Mouse (Mus musculus): ENCODE results near the gene Lpcat2. TPM values are rescaled to one million over a fixed set of nuclear protein-coding genes. Genes with fewer than 3 reads are reported as not detected.

The Lpcat2 gene
- polyA plus RNA-seq, 1 experiment from 2014 or later = 5.0 TPM

DNA sequence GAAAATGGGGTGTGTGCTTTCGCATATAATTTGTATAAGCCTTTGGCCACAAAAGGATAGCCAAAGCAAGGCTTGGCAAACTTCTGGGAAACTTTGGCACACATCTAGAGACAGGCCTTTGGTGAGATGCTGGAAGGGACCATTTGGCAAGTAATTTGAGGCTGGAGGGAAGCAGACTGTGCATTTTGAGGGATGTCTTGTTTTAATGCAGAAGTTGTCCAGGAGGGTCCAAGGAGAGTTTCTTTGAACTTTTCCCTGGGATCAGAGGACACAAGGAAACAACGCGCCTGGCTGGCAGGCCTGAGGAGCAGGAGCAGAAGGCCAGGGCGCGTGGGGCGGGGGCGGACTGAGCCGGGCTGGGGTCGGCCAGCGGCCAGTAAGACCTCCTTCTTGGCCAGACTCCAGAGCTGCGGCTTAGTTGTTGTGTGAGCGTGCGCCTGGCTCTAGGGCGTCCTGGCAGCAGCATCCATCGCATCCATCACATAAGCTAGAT lies 26.8 kb upstream of the Lpcat2 start:
- Histone ChIP-seq H3K4me2 (ENCODE audit: low read depth, low read length) (no peak overlapping the region), H3K9ac (ENCODE audit: low read depth, low read length) (no peak overlapping the region), H3K27me3 (ENCODE audit: control insufficient read depth, insufficient read depth, low read depth, low read length) (peaks cover 5% of the 10 kb centered on the region), H3K9me3 (replicated peaks; ENCODE audit: control insufficient read depth, low read length) (no peaks in the 10 kb centered on the region), H3K4me1 (ENCODE audit: control insufficient read depth, low read depth, low read length) (no peaks in the 10 kb centered on the region), H3K4me3 (ENCODE audit: low read depth, low read length) (no peak overlapping the region), H3K36me3 (ENCODE audit: control insufficient read depth, insufficient read depth) (no peaks in the 10 kb centered on the region), H3K27ac (ENCODE audit: low read length) (no peak overlapping the region)
- no peak for ATAC-seq (ENCODE audit: low read depth)
- WGBS (ENCODE audit: insufficient replicate concordance) = 47% methylated on average over 15 of the region's 15 CpGs

- no peak for ATAC-seq (ENCODE audit: low read depth)
- Histone ChIP-seq H3K4me3 (ENCODE audit: low read depth, low read length) (no peak overlapping the region), H3K9me3 (replicated peaks; ENCODE audit: control insufficient read depth, low read length) (no peaks in the 10 kb centered on the region), H3K4me1 (ENCODE audit: control insufficient read depth, low read depth, low read length) (no peaks in the 10 kb centered on the region), H3K4me2 (ENCODE audit: low read depth, low read length) (no peak overlapping the region), H3K36me3 (ENCODE audit: control insufficient read depth, insufficient read depth) (no peaks in the 10 kb centered on the region), H3K27me3 (ENCODE audit: control insufficient read depth, insufficient read depth, low read depth, low read length) (no peaks in the 10 kb centered on the region; the same call in 1 of the 2 replicates), H3K27ac (ENCODE audit: low read length) (no peak overlapping the region), H3K9ac (ENCODE audit: low read depth, low read length) (no peak overlapping the region)
- WGBS (ENCODE audit: insufficient replicate concordance) = 26% methylated on average over 5 of the region's 5 CpGs
These were observed 20.9 kb upstream of the Lpcat2 start for GRCm38 (mm10) chr8:92834065-92834731.

DNA sequence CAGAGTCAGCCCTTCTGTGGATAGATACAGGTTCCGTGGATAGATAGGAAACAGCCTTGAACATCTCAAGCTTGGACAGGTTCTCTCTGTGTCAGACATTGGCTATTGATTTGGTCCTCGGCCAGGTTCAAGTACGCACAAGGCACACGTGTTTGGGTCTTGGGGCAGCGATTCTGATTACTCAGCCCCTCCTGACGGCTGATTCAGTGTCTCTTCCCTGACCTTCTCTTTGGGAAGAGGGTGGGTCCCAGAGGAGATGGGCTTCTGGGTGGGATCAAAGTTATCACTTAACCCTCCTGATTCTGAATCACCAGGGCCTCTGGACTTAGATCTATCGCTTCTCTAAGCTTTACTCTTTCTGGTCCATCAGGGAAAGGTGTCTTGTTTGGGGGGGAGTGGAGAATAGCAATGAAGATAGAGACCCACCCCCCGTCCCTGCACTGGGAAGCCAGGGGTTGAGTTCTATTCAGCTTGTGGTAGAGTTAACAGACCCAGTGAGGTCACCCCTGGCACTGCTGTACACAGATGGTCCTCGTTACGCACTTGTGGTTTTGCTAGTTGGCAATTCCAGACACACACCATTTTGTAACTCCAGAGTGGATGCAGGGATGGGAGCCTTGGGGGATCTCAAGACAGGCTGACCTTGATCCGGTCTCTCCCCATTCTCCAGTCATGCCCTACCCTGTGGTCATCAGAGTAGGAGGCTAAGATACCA lies 20.2 kb upstream of the Lpcat2 start:
- 67% methylated on average over 11 of the region's 11 CpGs for WGBS (ENCODE audit: insufficient replicate concordance)
- no peak overlapping the region for H3K27ac ChIP-seq (ENCODE audit: low read length)
- H3K27me3 ChIP-seq (ENCODE audit: control insufficient read depth, insufficient read depth, low read depth, low read length) = no peaks in the 10 kb centered on the region
- H3K4me2 ChIP-seq (ENCODE audit: low read depth, low read length) = no peak overlapping the region
- no peaks in the 10 kb centered on the region for H3K9me3 ChIP-seq (replicated peaks; ENCODE audit: control insufficient read depth, low read length)
- ATAC-seq (ENCODE audit: low read depth) = no peak
- no peaks in the 10 kb centered on the region for H3K4me1 ChIP-seq (ENCODE audit: control insufficient read depth, low read depth, low read length)
- no peaks in the 10 kb centered on the region for H3K36me3 ChIP-seq (ENCODE audit: control insufficient read depth, insufficient read depth)
- H3K9ac ChIP-seq (ENCODE audit: low read depth, low read length) = no peak overlapping the region
- no peak overlapping the region for H3K4me3 ChIP-seq (ENCODE audit: low read depth, low read length)

DNA sequence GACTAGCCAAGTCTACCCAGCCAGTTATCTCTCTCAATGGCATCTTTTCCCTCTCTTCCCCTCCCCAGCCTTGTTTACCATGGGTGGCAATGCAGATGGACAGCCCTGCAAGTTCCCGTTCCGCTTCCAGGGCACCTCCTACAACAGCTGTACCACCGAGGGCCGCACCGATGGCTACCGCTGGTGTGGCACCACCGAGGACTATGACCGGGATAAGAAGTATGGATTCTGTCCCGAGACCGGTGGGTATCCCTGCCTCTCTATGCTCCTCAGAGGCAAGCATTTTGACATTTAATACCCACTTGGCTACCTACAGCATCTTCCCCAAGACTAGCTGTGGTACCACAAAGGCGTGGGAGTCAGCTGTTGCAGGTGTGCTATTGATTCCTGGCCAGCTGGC lies 19.2 kb upstream of the Lpcat2 start:
- no peak overlapping the region for H3K27ac ChIP-seq (ENCODE audit: low read length)
- H3K4me3 ChIP-seq (ENCODE audit: low read depth, low read length) = no peak overlapping the region
- H3K4me2 ChIP-seq (ENCODE audit: low read depth, low read length) = no peak overlapping the region
- no peaks in the 10 kb centered on the region for H3K36me3 ChIP-seq (ENCODE audit: control insufficient read depth, insufficient read depth)
- ATAC-seq (ENCODE audit: low read depth) = no peak
- H3K9me3 ChIP-seq (replicated peaks; ENCODE audit: control insufficient read depth, low read length) = no peaks in the 10 kb centered on the region
- no peak overlapping the region for H3K9ac ChIP-seq (ENCODE audit: low read depth, low read length)
- H3K27me3 ChIP-seq (ENCODE audit: control insufficient read depth, insufficient read depth, low read depth, low read length) = no peaks in the 10 kb centered on the region
- H3K4me1 ChIP-seq (ENCODE audit: control insufficient read depth, low read depth, low read length) = no peaks in the 10 kb centered on the region
- 82% methylated on average over 11 of the region's 11 CpGs for WGBS (ENCODE audit: insufficient replicate concordance)

- WGBS (ENCODE audit: insufficient replicate concordance) = 49% methylated on average over 3 of the region's 3 CpGs
These were observed 16.5 kb upstream of the Lpcat2 start for GRCm38 (mm10) chr8:92838616-92839015.

GRCm38 (mm10) chr8:92839161-92839560 lies 16.0 kb upstream of the Lpcat2 start:
- H3K36me3 ChIP-seq (ENCODE audit: control insufficient read depth, insufficient read depth) = no peaks in the 10 kb centered on the region
- H3K4me2 ChIP-seq (ENCODE audit: low read depth, low read length) = no peak overlapping the region
- no peaks in the 10 kb centered on the region for H3K4me1 ChIP-seq (ENCODE audit: control insufficient read depth, low read depth, low read length)
- 66% methylated on average over 8 of the region's 8 CpGs for WGBS (ENCODE audit: insufficient replicate concordance)
- no peak for ATAC-seq (ENCODE audit: low read depth)
- H3K4me3 ChIP-seq (ENCODE audit: low read depth, low read length) = no peak overlapping the region
- no peak overlapping the region for H3K9ac ChIP-seq (ENCODE audit: low read depth, low read length)
- no peak overlapping the region for H3K27ac ChIP-seq (ENCODE audit: low read length)
- no peaks in the 10 kb centered on the region for H3K27me3 ChIP-seq (ENCODE audit: control insufficient read depth, insufficient read depth, low read depth, low read length)
- no peaks in the 10 kb centered on the region for H3K9me3 ChIP-seq (replicated peaks; ENCODE audit: control insufficient read depth, low read length)

More at GRCm38 (mm10) chr8:92838616-92839015, 16.5 kb upstream of the Lpcat2 start:
- Histone ChIP-seq H3K4me1 (ENCODE audit: control insufficient read depth, low read depth, low read length) (no peaks in the 10 kb centered on the region), H3K4me3 (ENCODE audit: low read depth, low read length) (no peak overlapping the region), H3K9me3 (replicated peaks; ENCODE audit: control insufficient read depth, low read length) (no peaks in the 10 kb centered on the region), H3K27me3 (ENCODE audit: control insufficient read depth, insufficient read depth, low read depth, low read length) (no peaks in the 10 kb centered on the region), H3K36me3 (ENCODE audit: control insufficient read depth, insufficient read depth) (no peaks in the 10 kb centered on the region), H3K9ac (ENCODE audit: low read depth, low read length) (no peak overlapping the region), H3K27ac (ENCODE audit: low read length) (no peak overlapping the region), H3K4me2 (ENCODE audit: low read depth, low read length) (no peak overlapping the region)
- ATAC-seq (ENCODE audit: low read depth) = no peak

GRCm38 (mm10) chr8:92839876-92840275 lies 15.3 kb upstream of the Lpcat2 start:
- ATAC-seq (ENCODE audit: low read depth) = no peak
- Histone ChIP-seq H3K9ac (ENCODE audit: low read depth, low read length) (no peak overlapping the region), H3K9me3 (replicated peaks; ENCODE audit: control insufficient read depth, low read length) (no peaks in the 10 kb centered on the region), H3K4me3 (ENCODE audit: low read depth, low read length) (no peak overlapping the region), H3K27me3 (ENCODE audit: control insufficient read depth, insufficient read depth, low read depth, low read length) (no peaks in the 10 kb centered on the region), H3K27ac (ENCODE audit: low read length) (no peak overlapping the region), H3K4me1 (ENCODE audit: control insufficient read depth, low read depth, low read length) (no peaks in the 10 kb centered on the region), H3K36me3 (ENCODE audit: control insufficient read depth, insufficient read depth) (no peaks in the 10 kb centered on the region), H3K4me2 (ENCODE audit: low read depth, low read length) (no peak overlapping the region)
- 70% methylated on average over 7 of the region's 7 CpGs for WGBS (ENCODE audit: insufficient replicate concordance)

DNA sequence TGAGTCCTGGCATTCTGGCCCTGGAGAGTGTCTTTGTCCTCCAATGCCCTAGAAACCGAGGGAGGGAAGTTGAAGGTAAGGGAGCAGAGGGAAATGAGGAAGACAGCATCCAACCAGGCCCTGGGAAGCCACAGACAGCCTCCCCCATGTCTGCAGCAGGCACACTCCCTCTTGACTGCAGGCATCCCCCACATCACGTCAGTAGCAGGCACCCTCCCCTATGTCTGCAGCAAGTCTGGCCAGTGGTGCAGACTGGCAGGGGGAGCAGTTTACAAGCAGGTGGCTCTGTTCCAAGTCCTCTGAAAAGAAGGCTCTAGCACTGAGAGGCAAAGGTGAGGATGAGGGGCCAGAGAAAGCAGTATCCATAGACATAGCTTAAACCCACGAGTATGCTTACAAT lies 8.5 kb upstream of the Lpcat2 start:
- WGBS (ENCODE audit: insufficient replicate concordance) = 1% methylated on average over 3 of the region's 3 CpGs
- Histone ChIP-seq H3K27ac (ENCODE audit: low read length) (no peak overlapping the region), H3K9me3 (replicated peaks; ENCODE audit: control insufficient read depth, low read length) (no peaks in the 10 kb centered on the region), H3K36me3 (ENCODE audit: control insufficient read depth, insufficient read depth) (no peaks in the 10 kb centered on the region), H3K9ac (ENCODE audit: low read depth, low read length) (no peak overlapping the region), H3K4me2 (ENCODE audit: low read depth, low read length) (no peak overlapping the region), H3K27me3 (ENCODE audit: control insufficient read depth, insufficient read depth, low read depth, low read length) (no peaks in the 10 kb centered on the region), H3K4me1 (ENCODE audit: control insufficient read depth, low read depth, low read length) (no peaks in the 10 kb centered on the region), H3K4me3 (ENCODE audit: low read depth, low read length) (no peak overlapping the region)
- no peak for ATAC-seq (ENCODE audit: low read depth)

- Histone ChIP-seq H3K27ac (ENCODE audit: low read length) (no peak overlapping the region), H3K4me1 (ENCODE audit: control insufficient read depth, low read depth, low read length) (no peaks in the 10 kb centered on the region), H3K36me3 (ENCODE audit: control insufficient read depth, insufficient read depth) (no peaks in the 10 kb centered on the region), H3K9ac (ENCODE audit: low read depth, low read length) (no peak overlapping the region), H3K9me3 (replicated peaks; ENCODE audit: control insufficient read depth, low read length) (no peaks in the 10 kb centered on the region), H3K4me3 (ENCODE audit: low read depth, low read length) (no peak overlapping the region), H3K27me3 (ENCODE audit: control insufficient read depth, insufficient read depth, low read depth, low read length) (no peaks in the 10 kb centered on the region), H3K4me2 (ENCODE audit: low read depth, low read length) (no peak overlapping the region)
- 11% methylated on average over 9 of the region's 9 CpGs for WGBS (ENCODE audit: insufficient replicate concordance)
- no peak for ATAC-seq (ENCODE audit: low read depth)
These were observed 7.8 kb upstream of the Lpcat2 start for GRCm38 (mm10) chr8:92847299-92847698.

Data from liver, embryonic 16.5 days (tissue).